Mouse (Mus musculus) bone marrow macrophage, adult 2 months (primary cell): ENCODE data around the gene Inip. TPM values are rescaled to one million over a fixed set of nuclear protein-coding genes. Genes with fewer than 3 reads are reported as not detected.

Experiments used
- H3K27ac ChIP-seq: 2 replicates; pipeline ENCODE4 v1.5.1; 2012; ENCODE audit warnings: low read depth, low read length; ENCODE audit not compliant: insufficient read depth
- H3K4me1 ChIP-seq: 2 replicates; pipeline ENCODE4 v1.6.1; 2012; ENCODE audit warnings: low read length; ENCODE audit not compliant: control insufficient read depth, insufficient read depth
- H3K4me3 ChIP-seq: 2 replicates; pipeline ENCODE4 v1.5.1; 2012; ENCODE audit warnings: mild to moderate bottlenecking, low read length, moderate library complexity; ENCODE audit not compliant: insufficient read depth
- CTCF ChIP-seq: IDR thresholded peaks from 2 replicates; pipeline ENCODE4 v1.5.1; 2012; ENCODE audit warnings: low read depth, mild to moderate bottlenecking, low read length, moderate library complexity
- POLR2A ChIP-seq: IDR thresholded peaks from 2 replicates; pipeline ENCODE4 v1.6.1; 2012; ENCODE audit warnings: mild to moderate bottlenecking, low read depth, low read length, borderline replicate concordance
- polyA plus RNA-seq: library from polyadenylated mRNA; stranded (reverse); fragments of >200 nt; gene quantifications from 2 replicates; pipeline ENCODE4 v1.2.4, GENCODE M21; 2012; ENCODE audit not compliant: missing spikeins, insufficient read depth, insufficient read length

Inip gene
- polyA plus RNA-seq, 1 experiment: 29.5 TPM

DNA sequence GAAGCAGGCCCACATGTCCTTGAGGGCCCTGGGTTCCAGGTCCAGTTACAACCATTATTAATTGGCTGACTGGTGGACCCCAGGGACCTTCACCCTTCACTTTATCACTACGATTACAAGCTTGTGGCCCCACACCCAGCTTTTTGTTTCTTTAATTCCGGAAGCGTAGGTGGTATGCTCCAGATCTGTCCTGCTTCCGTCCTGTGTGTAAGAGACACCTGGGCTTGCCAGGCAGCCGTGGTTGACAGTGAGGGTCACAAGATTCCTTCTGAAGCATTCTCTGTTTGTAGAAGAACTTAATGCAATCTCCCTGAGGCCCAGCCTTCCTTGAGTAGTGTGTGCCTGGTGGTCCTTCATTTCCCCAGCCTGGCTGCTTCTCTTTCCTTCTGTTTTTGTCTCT is 23.5 kb upstream of the Inip start:
- H3K4me1 ChIP-seq: peaks cover 52% of the 10 kb centered on the region
- no peak overlapping the region for H3K4me3 ChIP-seq
- H3K27ac ChIP-seq: no peak overlapping the region
- no peak for TF ChIP-seq CTCF
- no peak for TF ChIP-seq POLR2A

GRCm38 (mm10) chr4:59823470-59823869 is 22.1 kb upstream of the Inip start:
- no peak for TF ChIP-seq POLR2A
- no peak for TF ChIP-seq CTCF
- H3K27ac ChIP-seq: peak overlapping the region; percentile 47
- no peak overlapping the region for H3K4me3 ChIP-seq
- H3K4me1 ChIP-seq: peaks cover 66% of the 10 kb centered on the region

- TF ChIP-seq CTCF (no peak), POLR2A (no peak)
These were observed 20.7 kb upstream of the Inip start for GRCm38 (mm10) chr4:59822119-59822518.

DNA sequence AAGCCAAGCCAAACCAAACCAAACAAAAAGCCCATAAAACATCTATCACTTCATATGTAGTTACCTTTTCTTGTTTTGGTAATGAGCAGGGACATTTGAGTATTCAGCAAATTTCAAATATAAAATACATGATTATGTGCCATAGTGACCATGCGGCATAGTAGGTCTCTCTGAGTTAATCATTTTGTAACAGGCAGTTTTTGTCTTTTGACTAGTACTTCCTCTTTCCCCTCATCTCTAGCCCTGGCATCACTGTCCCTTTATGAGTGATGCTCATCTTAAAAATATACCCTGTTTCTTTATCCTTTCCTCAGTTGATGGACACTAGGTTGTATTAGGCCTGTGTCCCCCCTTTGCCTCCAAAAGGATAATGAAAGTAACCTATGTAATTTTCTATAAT is 20.1 kb upstream of the Inip start:
- H3K27ac ChIP-seq: no peak overlapping the region
- H3K4me3 ChIP-seq: no peak overlapping the region
- peaks cover 70% of the 10 kb centered on the region for H3K4me1 ChIP-seq
- TF ChIP-seq CTCF (no peak), POLR2A (no peak)

More at GRCm38 (mm10) chr4:59822119-59822518, 20.7 kb upstream of the Inip start:
- Histone ChIP-seq H3K4me3 (no peak overlapping the region), H3K4me1 (peaks cover 71% of the 10 kb centered on the region), H3K27ac (peak overlapping the region; percentile 8; the same call in 1 of the 2 replicates)

- H3K27ac ChIP-seq: peak overlapping the region; percentile 13; the same call in 1 of the 2 replicates
These were observed 18.2 kb upstream of the Inip start for GRCm38 (mm10) chr4:59819477-59820022.

GRCm38 (mm10) chr4:59819054-59819472 is 17.7 kb upstream of the Inip start:
- Histone ChIP-seq H3K27ac (no peak overlapping the region), H3K4me3 (no peak overlapping the region), H3K4me1 (peaks cover 71% of the 10 kb centered on the region)
- TF ChIP-seq POLR2A (no peak), CTCF (no peak)

More at GRCm38 (mm10) chr4:59819477-59820022, 18.2 kb upstream of the Inip start:
- TF ChIP-seq CTCF (no peak), POLR2A (no peak)
- Histone ChIP-seq H3K4me1 (peaks cover 69% of the 10 kb centered on the region), H3K4me3 (no peak overlapping the region)

- TF ChIP-seq POLR2A: no peak
- TF ChIP-seq CTCF: no peak
- peaks cover 74% of the 10 kb centered on the region for H3K4me1 ChIP-seq
- no peak overlapping the region for H3K27ac ChIP-seq
- no peak overlapping the region for H3K4me3 ChIP-seq
These were observed 17.1 kb upstream of the Inip start for GRCm38 (mm10) chr4:59818498-59818897.

DNA sequence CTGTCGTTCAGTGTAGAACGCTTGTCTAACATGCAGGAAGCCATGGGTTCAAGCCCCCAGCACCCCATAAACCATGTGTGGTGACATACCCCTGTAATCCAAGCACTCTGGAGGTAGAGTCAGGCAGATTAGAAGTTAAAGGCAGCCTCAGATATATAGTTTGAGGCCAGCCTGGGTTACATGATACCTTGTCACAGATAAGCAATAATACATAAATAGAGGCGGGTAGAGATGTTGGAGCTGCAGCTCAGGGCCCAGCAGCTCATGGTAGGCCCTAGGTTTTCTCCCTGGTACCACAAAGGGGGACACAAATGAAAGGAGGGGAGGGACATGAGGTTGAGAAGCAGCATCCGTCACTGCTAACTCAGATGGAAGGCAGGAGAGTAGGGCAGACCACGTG is 16.4 kb upstream of the Inip start:
- Histone ChIP-seq H3K4me3 (no peak overlapping the region), H3K4me1 (peaks cover 70% of the 10 kb centered on the region), H3K27ac (no peak overlapping the region)
- TF ChIP-seq POLR2A: no peak
- no peak for TF ChIP-seq CTCF

DNA sequence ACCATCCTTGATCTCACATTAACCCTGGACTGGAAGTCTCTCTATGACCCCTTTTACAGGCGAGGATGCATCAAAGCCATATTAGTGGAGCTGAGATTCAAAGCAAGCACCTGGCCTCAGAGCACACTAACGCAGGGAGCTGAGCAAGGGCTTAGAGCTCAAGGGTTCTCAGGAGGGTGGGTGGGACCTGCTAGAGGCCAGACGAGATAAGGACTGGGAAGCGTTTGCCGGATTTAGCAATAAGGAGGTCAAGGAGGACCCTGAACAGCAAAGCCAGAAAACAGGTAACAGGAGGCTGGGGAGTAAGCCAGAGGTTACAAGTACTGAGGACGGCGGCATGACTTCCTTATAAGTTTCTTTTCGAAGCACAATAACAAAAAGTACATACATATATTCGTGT is 15.1 kb upstream of the Inip start:
- Histone ChIP-seq H3K27ac (peak overlapping the region; percentile 79), H3K4me3 (no peak overlapping the region), H3K4me1 (peaks cover 64% of the 10 kb centered on the region)
- TF ChIP-seq CTCF (no peak), POLR2A (no peak)

DNA sequence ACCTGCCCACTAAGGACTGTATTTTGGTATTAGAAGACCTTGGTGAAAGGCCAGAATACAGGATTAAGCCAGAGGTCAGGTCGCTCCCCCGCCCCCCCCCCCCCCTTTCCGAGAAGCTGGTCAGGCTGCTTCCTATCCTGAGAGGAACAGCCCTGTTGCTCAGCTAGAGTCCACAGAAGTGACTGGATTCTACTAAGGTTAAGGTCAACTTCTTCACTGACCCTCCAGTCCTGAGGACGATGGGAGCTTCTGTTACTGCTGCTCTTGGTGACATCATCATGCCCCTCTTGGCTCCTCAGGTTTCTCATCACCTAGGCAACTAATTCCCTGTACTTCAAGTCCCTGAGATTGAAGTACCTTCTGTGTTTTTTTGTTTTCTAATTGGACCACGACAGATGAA is 14.6 kb upstream of the Inip start:
- Histone ChIP-seq H3K4me1 (peaks cover 67% of the 10 kb centered on the region), H3K4me3 (no peak overlapping the region), H3K27ac (peak overlapping the region; percentile 79)
- TF ChIP-seq CTCF: no peak
- TF ChIP-seq POLR2A: no peak
